Mouse (Mus musculus): Measurements from ENCODE around the gene Mcidas.
"Not testable (repeated sequence)": the region's sequence is repeated elsewhere in the genome, so short reads cannot be mapped to it uniquely, and the experiment has no call there.

GRCm38 (mm10) chr13:113013174-113013953 lies 19.7 kb downstream of the Mcidas start:
- not testable (repeated sequence) for TF ChIP-seq CTCF (IDR thresholded peaks at IDR 0.05; ENCODE audit: control insufficient read depth, insufficient read depth, insufficient replicate concordance, low read depth, low read length); POLR2A (IDR thresholded peaks at IDR 0.05; ENCODE audit: control insufficient read depth, low read depth, low read length)

Measured in testis, adult 2 months (tissue).